ENCODE assay signal across 10 mouse cellular contexts in the genomic region with DNA sequence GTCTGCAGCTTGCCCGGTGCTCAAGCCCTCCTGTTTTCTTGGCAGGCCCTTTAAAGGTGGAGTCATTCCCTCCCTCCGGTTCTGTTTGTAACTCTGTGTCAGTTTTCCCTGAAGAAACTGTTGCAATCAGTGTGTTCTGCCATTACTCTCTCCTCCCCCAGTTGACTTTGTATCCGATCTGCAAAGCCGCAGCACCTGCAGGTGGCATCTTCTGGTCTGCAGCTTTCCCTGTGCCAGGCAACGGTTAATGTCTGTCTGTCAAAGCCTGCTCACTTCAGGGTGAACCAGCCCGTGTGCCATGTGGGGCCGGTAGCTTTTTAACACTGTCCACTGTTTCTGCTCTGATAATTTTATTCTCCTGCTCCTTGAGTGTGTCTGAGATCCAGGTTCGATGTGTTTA. TPM values are rescaled to one million over a fixed set of nuclear protein-coding genes. Genes with fewer than 3 reads are reported as not detected.
DNase-seq lines count a peak whose midpoint lies in the region; ATAC-seq and TF ChIP-seq lines count a peak whose summit lies in the region.
"Had no signal": no experiment of that assay in that cellular context is flagged by ENCODE, and none has a peak within 500 bp of the region (broad histone marks: within the 10 kb centered on the region; RNA-seq: fewer than 3 reads in every experiment).

No protein-coding gene starts in this region.

- no peaks in the 10 kb centered on the region for H3K9me3 ChIP-seq in kidney, embryonic 14.5 days (ENCODE audit: control insufficient read depth, low read length)
- H3K9me3 ChIP-seq: G1E; neural tube, embryonic 12.5 days had no signal

- H3K27ac ChIP-seq in kidney, embryonic 14.5 days (ENCODE audit: low read depth, low read length): peak overlapping the region; percentile 67; the same call in 1 of the 2 replicates
- H3K27ac ChIP-seq in bone marrow, adult 2 months (ENCODE audit: control insufficient read depth, insufficient read depth, low read depth, low read length, poor library complexity): peak overlapping the region; percentile 74
- H3K27ac ChIP-seq: neural tube, embryonic 12.5 days had no signal

- no peak for TF ChIP-seq POLR2A in bone marrow, adult 2 months (IDR thresholded peaks at IDR 0.05; ENCODE audit: borderline replicate concordance, control insufficient read depth, low read depth, low read length)

- TF ChIP-seq CTCF in bone marrow, adult 2 months (IDR thresholded peaks at IDR 0.05; ENCODE audit: control insufficient read depth, insufficient read depth, low read length): no peak

- no peak overlapping the region for H3K4me3 ChIP-seq in kidney, embryonic 14.5 days (ENCODE audit: low read length)
- H3K4me3 ChIP-seq in bone marrow, adult 2 months (replicated peaks; ENCODE audit: control insufficient read depth, low read depth, low read length): no peak overlapping the region
- H3K4me3 ChIP-seq: neural tube, embryonic 12.5 days had no signal

- no peaks in the 10 kb centered on the region for H3K27me3 ChIP-seq in kidney, embryonic 14.5 days (ENCODE audit: control insufficient read depth, insufficient read depth, low read length)
- H3K27me3 ChIP-seq: neural tube, embryonic 12.5 days had no signal

- H3K4me1 ChIP-seq in kidney, embryonic 14.5 days (ENCODE audit: control insufficient read depth, insufficient read depth, low read length): peaks cover 64% of the 10 kb centered on the region
- H3K4me1 ChIP-seq in bone marrow, adult 2 months (ENCODE audit: control insufficient read depth, insufficient read depth, low read length): peaks cover 20% of the 10 kb centered on the region

- DNase-seq in kidney, postnatal 25 days: no peak
- peak; percentile 30 to 41 for DNase-seq in B cell, adult 2 months
- peak; percentile 68 to 69 for DNase-seq in spleen, postnatal 36 days (ENCODE audit: low spot score in 2 of 2)
- DNase-seq in cerebellum, postnatal 10 days: no peak
- DNase-seq: lung, postnatal 14 days had no signal

- H3K9ac ChIP-seq in kidney, embryonic 14.5 days (ENCODE audit: low read depth, low read length): no peak overlapping the region
- H3K9ac ChIP-seq: neural tube, embryonic 12.5 days had no signal

- WGBS in kidney, embryonic 14.5 days: 30% methylated on average over 8 of the region's 8 CpGs
- 14% methylated on average over 8 of the region's 8 CpGs for WGBS in bone marrow, adult 2 months

- H3K4me2 ChIP-seq in kidney, embryonic 14.5 days (replicated peaks; ENCODE audit: low read depth, low read length): no peak overlapping the region

- no peak for ATAC-seq in kidney, embryonic 14.5 days (ENCODE audit: low FRiP score, low TSS enrichment)
- ATAC-seq in cerebellum, adult (ENCODE audit: insufficient number of reproducible peaks, low FRiP score, low TSS enrichment): no peak

- no peaks in the 10 kb centered on the region for H3K36me3 ChIP-seq in kidney, embryonic 14.5 days (ENCODE audit: control insufficient read depth, insufficient read depth, low read length)

RNA-seq across cellular contexts. Expression of gene Fam222a, which starts 29.4 kb away (rescaled TPM):
- 5.6 and 5.8 TPM in 2 replicates for polyA plus RNA-seq in kidney, embryonic 14.5 days (2014; fragmentation: Nextera tagmentation; extraction: Ambion mirVana)
- polyA plus RNA-seq in bone marrow, adult 2 months (2011; ENCODE audit: insufficient read depth, insufficient read length, low replicate concordance, missing spikeins): 0.92 TPM in 1 of 2 replicates, not detected in the other

Comparison
In these comparisons a context has a peak if more than half of its experiments do, and no peak if none do; other contexts are left out.
1. DNase-seq: peak in B cell, adult 2 months (2 of 2) and spleen, postnatal 36 days (2 of 2); none in kidney, postnatal 25 days (0 of 2) and cerebellum, postnatal 10 days (0 of 2).